Mouse (Mus musculus) gonadal fat pad, adult 2 months (tissue): ENCODE measurements around the gene Jade3. TPM values are rescaled to one million over a fixed set of nuclear protein-coding genes. Genes with fewer than 3 reads are reported as not detected.
"Not testable (repeated sequence)": the region's sequence is repeated elsewhere in the genome, so short reads cannot be mapped to it uniquely, and the experiment has no call there.

Experiments used
- DNase-seq: peaks from one replicate; pipeline ENCODE4 v3.0.0-alpha.2; 2012; ENCODE audit warnings: low read depth
- polyA plus RNA-seq: library from polyadenylated mRNA; depleted of rRNA; stranded (reverse); fragments of >200 nt; gene quantifications from 2 replicates; pipeline ENCODE4 v1.2.3, GENCODE M21; 2012; rRNA removed

Jade3 gene
- polyA plus RNA-seq: 4.0 TPM in 2 replicates

DNA sequence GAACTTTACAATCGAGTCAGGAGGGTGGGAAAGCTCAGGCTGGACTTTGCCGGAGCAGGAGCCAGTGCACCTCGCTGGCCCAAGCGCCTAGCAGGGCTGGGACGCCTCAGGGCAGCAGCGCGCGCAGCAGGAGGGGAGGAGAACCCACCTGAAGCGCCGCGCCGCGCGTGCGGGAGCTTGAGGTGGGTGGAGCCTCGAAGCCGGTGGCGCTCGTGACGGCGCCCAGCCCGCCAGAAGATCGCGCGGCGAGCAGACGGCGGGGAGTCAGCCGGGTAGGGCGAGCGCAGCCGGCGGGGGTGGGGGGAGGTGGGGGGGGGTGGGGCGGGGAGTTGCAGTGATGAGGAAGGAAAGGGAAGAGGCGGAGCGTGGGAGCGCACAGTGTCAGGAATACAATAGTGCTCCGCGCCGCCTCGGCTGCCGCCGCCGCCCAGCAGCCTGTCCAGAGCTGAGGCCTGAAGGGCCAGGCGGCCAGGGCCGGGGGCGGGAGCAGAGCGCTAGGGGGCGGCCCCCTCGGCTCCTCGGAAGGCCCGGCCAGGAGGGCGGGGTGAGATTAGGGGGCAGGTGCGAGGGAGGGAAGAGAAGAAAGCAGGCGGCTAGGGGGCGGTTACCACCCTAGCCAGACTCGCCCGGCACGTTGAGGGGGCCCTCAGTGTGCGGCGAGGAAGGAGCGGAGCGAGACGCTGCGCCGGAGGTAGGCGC lies at the start of gene Jade3:
Gene Jade3, plus strand, starts transcription at position 549 of the 699 bp plus-strand sequence.
- DNase-seq: no peak

- no peak for DNase-seq
These were observed 46.0 kb upstream of the Jade3 start for GRCm38 (mm10) chrX:20379347-20380014.

DNA sequence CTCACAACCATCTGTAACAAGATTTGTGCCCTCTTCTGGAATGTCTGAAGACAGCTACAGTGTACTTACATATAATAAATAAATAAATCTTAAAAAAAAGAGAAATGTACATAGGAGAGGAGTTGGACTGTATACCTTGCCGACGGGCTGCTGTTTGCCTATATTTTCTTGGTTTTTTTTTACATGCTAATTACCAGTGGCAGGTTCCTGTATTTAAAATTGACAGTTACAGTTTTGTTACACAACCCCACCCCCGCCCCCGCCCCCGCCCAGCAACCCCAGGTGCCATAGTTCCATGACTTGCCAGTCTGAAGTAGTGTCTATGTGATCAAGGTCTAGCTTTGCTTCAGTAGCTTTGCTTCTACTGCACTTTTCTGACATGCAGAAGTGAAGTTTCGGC lies 43.2 kb upstream of the Jade3 start:
- no peak for DNase-seq

GRCm38 (mm10) chrX:20387006-20387405 lies 38.5 kb upstream of the Jade3 start:
- no peak for DNase-seq

DNA sequence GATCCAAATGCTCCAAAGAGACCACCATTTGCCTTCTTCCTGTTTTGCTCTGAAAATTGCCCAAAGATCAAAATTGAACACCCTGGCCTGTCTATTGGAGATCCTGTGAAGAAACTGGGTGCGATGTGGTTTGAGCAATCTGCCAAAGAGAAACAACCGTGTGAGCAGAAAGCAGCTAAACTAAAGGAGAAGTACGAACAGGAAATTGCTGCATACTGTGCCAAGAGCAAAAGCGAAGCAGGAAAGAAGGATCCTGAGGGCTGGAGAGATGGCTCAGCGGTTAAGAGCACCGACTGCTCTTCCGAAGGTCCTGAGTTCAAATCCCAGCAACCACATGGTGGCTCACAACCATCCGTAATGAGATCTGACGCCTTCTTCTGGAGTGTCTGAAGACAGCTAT lies 33.5 kb upstream of the Jade3 start:
- not testable (repeated sequence) for DNase-seq

DNA sequence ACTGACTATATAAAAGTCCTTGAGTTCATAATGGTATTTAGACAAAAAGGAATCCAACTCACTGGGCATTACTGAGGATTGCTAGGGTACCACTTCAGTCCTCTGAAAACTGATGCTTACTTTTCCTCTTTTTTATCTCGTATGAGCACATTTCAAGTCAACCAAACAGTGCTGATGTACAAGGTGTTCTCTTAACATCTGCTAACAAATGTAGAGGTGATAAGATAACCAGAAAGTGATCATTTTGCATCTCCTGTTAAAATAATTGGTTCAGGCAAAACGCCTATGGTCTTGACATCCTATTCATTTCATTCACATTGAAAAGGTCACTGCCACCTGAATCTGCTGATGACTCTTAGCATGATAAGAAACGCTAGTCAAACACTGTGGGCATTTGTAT lies 32.5 kb upstream of the Jade3 start:
- DNase-seq: no peak

GRCm38 (mm10) chrX:20404068-20404467 lies 21.4 kb upstream of the Jade3 start:
- DNase-seq: no peak

DNA sequence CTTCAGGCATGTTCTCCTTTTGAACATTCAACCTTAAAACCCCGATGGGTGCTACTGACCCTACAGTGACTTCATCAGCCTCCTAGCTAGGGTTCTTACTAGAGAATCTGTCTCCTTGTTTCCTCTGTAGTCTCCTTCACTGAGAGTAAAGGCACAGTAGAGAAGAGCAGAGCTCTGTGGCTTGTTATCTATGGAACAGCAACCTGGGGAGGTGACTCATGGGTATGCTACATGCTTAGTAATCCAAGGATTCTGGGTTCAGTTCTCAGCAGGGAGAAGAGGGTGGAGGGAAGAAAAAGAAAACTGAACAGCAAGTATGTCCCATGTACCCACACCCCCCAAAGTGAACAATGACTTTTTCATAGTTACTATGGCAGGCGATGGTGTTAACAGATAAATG lies 18.6 kb upstream of the Jade3 start:
- DNase-seq: no peak

- no peak for DNase-seq
These were observed 17.8 kb upstream of the Jade3 start for GRCm38 (mm10) chrX:20407676-20408075.

DNA sequence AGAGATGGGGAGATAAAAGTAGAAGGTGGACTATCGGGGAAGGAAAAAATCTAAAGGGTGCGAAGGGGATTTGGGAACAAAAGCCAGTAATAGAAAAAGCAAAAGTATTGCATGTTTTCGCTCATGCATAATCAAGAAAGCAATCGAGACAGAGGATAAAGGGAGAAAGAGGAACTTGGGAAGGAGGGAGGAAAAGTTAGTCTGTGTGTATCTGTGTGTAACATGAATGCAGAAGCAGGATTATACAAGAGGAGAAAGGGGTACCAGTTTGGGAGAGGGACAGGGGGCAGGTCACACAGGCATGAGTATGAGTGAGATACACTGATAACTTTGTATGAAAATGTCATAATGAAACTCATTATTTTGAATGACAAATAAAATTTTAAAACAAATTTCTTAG lies 14.1 kb upstream of the Jade3 start:
- no peak for DNase-seq

GRCm38 (mm10) chrX:20412221-20412620 lies 13.3 kb upstream of the Jade3 start:
- DNase-seq: no peak

DNA sequence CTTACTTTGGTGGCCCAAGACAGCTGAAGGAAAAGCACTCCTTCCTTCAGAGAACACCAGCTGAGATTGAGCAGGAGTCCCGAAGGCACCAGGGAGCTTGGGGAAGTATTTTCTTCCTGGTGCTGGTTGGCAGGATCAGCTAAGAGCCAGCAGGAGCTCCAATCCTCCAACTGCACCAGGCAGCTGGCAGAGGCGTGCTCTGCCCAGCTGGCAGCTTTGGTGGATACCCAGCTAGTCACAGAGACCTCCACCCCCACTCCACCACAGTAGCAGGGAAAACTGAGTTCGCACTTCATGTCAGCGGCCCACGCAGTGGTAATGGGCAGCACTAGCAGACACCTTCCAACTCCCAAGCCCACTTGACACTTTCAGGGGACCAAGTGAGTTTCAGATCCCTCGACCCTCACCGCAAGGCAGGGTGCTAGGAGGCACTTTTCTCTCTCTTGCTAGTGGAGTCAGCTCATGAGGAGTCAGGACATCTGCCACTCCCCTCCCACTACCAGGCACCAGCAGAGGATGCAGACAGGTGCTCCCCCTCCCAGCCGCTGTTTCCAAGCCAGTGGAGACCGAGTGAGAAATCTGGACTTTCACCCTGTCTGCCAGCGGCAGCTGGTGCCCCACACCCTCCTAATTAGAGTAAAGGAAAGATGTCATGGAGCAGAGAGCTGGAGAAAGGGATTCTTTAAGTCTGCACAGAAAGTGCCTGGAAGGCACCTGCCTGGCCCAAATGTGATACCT lies 10.4 kb upstream of the Jade3 start:
- no peak for DNase-seq

- no peak for DNase-seq
These were observed 7.0 kb upstream of the Jade3 start for GRCm38 (mm10) chrX:20418461-20418860.

DNA sequence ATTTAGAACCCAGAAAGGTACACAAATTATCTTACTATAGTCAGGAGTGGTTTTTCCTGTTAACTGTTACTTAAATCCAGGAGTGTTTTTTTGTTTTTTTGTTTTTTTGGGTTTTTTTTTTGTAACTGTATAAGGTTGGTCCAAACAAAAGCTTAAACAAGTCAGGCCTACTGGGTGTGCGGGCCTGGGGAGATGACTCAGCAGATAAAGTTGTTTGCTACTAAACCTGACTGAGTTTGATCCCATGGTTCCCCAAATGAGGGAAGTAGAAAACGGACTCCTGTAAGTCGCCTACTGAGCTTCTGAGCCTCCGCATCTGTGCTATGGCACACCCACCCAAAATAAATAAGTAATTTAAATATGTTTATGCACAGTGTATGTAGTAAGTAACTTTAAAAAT lies 6.0 kb upstream of the Jade3 start:
- no peak for DNase-seq

DNA sequence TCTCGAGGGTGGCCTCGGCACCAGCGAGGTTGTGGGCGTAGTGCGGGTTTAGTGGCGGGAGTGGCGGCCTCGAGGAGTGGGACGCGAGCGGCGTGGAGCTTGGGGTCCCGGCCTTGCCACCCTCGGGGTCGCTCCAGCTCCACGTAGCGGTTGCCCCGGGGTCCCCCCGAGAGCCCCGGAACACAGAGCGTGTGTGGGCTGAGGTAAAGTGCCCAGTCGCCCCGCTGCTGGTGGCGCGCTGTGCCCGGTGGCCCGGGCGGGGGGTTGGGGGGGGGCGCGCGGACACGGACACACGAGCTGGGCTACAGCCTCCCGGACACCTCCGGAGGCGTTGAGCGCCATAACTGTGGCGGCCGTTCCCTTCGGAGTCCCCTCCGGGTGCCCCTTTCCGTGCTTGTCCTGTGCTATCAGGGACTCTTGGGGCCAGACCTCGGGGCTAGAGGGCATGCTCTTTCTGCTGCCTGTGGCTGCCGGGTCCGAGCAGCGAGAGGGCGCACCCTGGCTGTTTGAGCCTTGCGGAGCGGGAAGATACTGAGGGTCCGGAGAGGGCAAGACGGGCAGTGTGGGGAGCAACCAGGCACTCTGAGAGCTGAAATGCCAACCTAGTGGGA lies 456 bp downstream of the Jade3 start:
- no peak for DNase-seq

GRCm38 (mm10) chrX:20483213-20483612 lies 57.7 kb downstream of the Jade3 start:
- no peak for DNase-seq

GRCm38 (mm10) chrX:20497682-20498081 lies 72.2 kb downstream of the Jade3 start:
- DNase-seq: no peak

DNA sequence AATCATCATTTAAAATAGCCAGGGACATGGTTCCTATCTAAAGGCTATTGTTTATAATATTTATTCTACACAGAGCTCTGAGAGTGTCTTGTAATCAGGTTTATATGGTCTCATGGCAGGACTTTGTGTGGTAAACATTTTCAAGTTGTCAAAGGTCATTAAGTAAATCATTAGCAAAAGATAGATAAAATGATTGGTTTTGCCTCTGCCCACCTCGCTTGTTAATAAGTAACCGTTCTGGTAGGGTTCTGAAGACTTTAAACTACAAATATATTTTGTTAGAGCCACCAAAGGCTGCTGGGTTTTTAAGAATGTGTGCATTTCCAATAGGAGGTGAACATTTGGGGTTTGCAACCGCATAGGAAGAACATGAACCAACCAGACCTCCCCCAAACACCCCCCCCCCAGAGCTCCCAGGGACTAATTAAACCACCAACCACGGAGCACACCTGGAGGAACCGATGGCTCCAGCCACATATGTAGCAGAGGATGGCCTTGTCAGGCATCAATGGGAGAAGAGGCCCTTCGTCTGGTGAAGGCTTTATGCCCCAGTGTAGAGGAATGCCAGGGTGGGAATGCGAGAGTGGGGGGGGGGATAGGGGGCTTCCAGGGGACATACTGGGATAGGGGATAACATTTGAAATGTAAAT lies 94.9 kb downstream of the Jade3 start:
- no peak for DNase-seq

- DNase-seq: no peak
These were observed 96.1 kb downstream of the Jade3 start for GRCm38 (mm10) chrX:20521578-20521977.

GRCm38 (mm10) chrX:20532621-20533020 lies 107.1 kb downstream of the Jade3 start:
- DNase-seq: no peak

DNA sequence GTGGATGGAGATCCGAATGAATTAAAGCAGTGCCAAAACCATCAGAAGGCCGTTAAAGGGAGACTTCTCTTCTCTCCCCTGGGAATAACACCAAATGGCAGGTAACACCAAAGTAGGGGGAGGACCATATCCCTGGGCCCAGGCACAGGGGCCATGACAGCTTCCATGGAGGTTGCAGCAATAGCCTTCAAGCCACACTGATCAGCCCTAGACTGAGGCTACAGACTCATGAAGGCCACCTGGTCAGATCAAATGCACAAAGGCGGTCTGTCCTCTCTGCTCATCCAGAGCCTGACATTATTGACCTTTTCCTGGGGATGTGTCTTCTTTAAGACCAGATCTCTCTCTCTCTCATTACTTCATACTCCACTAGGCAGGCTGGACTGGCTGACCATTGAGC lies 118.4 kb downstream of the Jade3 start:
- DNase-seq: no peak

DNA sequence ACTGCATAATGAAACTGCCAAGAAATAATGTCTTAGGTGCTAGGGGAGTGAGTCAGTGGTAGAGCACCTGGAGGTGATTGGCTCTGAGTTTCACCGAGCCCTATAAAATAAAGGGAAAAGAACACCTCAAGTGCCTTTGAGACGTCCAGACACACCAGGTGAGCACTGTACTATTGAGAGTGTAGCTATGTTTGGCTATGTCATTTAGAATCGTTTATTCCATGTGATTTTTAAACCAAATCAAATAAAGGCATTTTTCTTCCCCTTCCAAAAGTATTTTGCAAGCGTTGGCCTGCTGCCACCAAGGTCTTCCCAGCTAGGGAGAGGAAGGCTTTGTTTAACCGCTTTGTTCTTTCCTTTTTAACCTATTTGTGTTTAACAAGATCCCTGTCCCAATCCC lies 122.1 kb downstream of the Jade3 start:
- peak; percentile 8 for DNase-seq
